Mouse (Mus musculus) midbrain, embryonic 15.5 days (tissue): Measurements from ENCODE around the gene Rtn4rl1. TPM values are rescaled to one million over a fixed set of nuclear protein-coding genes. Genes with fewer than 3 reads are reported as not detected.

Experiments
- ATAC-seq: fragments of 200-750 bp; cut with Nextera tagmentation; replicated peaks from 2 replicates; pipeline ENCODE4 v1.8.0; 2017; ENCODE audit warnings: moderate TSS enrichment
- H3K27ac ChIP-seq: fragments of 300-500 bp; sonication (generic); 2 replicates; pipeline ENCODE4 v1.5.1; 2015; ENCODE audit warnings: mild to moderate bottlenecking, inconsistent platforms
- H3K27me3 ChIP-seq: fragments of 300-500 bp; sonication (generic); replicated peaks from 2 replicates; pipeline ENCODE4 v1.6.1; 2015; ENCODE audit warnings: inconsistent platforms
- H3K36me3 ChIP-seq: fragments of 300-500 bp; sonication (generic); replicated peaks from 2 replicates; pipeline ENCODE4 v1.6.1; 2015; ENCODE audit warnings: inconsistent platforms
- H3K4me1 ChIP-seq: fragments of 300-500 bp; sonication (generic); 2 replicates; pipeline ENCODE4 v1.6.1; 2015; ENCODE audit warnings: inconsistent platforms
- H3K4me2 ChIP-seq: fragments of 300-500 bp; sonication (generic); 2 replicates; pipeline ENCODE4 v1.6.1; 2015; ENCODE audit warnings: inconsistent platforms, mild to moderate bottlenecking, moderate library complexity
- H3K4me3 ChIP-seq: fragments of 300-500 bp; sonication (generic); 2 replicates; pipeline ENCODE4 v1.5.1; 2015; ENCODE audit warnings: mild to moderate bottlenecking, inconsistent platforms
- H3K9ac ChIP-seq: fragments of 300-500 bp; sonication (generic); 2 replicates; pipeline ENCODE4 v1.6.1; 2015; ENCODE audit warnings: mild to moderate bottlenecking, inconsistent platforms
- H3K9me3 ChIP-seq: fragments of 300-500 bp; sonication (generic); 2 replicates; pipeline ENCODE4 v1.6.1; 2016; ENCODE audit warnings: inconsistent platforms
- WGBS: fragments of 180-500 bp; shearing (Covaris S2); methylation state at CpG from one replicate; pipeline ENCODE4 v1.1.7; 2015; ENCODE audit warnings: mixed read lengths; 5-methylcytosine and 5-hydroxymethylcytosine counted together
- polyA plus RNA-seq: library from polyadenylated mRNA; unstranded; fragments of >200 nt; fragmentation: Nextera tagmentation; extraction: Ambion mirVana; gene quantifications from 2 replicates; pipeline ENCODE4 v1.2.1, GENCODE M21; 2015

Rtn4rl1 gene
- polyA plus RNA-seq, 1 experiment from 2014 or later: 15.7 TPM

GRCm38 (mm10) chr11:75194121-75194849, 702 bp downstream of the Rtn4rl1 start:
- Histone ChIP-seq H3K4me1 (peaks cover 78% of the 10 kb centered on the region), H3K27me3 (0 out of 2 replicates have a peak, but pooled peaks cover 8% of the 10 kb centered on the region), H3K27ac (peak overlapping the region; percentile 77), H3K9me3 (no peaks in the 10 kb centered on the region), H3K36me3 (no peaks in the 10 kb centered on the region), H3K4me2 (peak overlapping the region; percentile 64), H3K4me3 (peak overlapping the region; percentile 60), H3K9ac (peak overlapping the region; percentile 66)
- no peak for ATAC-seq
- under 1% methylated on average over 52 of the region's 52 CpGs for WGBS

- Histone ChIP-seq H3K9ac (peak overlapping the region; percentile 66), H3K27me3 (0 out of 2 replicates have a peak, but pooled peaks cover 8% of the 10 kb centered on the region), H3K36me3 (no peaks in the 10 kb centered on the region), H3K9me3 (no peaks in the 10 kb centered on the region), H3K4me2 (peak overlapping the region; percentile 64), H3K4me1 (peaks cover 71% of the 10 kb centered on the region), H3K27ac (peak overlapping the region; percentile 77), H3K4me3 (peak overlapping the region; percentile 60)
- under 1% methylated on average over 39 of the region's 39 CpGs for WGBS
- peak; percentile 53 for ATAC-seq
Observed at GRCm38 (mm10) chr11:75194850-75195461, 1.4 kb downstream of the Rtn4rl1 start.

DNA sequence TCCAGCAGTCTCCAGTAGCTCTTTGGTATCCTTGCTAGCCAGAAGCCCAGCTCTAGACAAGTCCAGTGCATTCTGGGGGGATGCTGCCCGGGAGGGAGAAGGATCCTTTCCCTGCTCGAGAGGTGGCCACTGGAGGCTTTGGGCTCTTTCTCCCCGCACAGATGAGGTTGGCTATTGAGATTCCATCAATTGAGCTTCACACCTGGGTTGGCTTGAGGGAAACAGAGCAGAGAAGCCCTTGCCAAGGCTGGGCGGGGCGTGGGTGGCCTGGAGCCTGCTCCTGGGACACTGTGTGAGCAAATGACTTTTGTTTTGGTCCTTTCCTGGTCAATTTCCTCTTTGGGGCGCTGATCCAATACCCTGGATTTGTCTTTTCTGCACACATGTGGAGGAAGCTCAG, 2.5 kb downstream of the Rtn4rl1 start:
- Histone ChIP-seq H3K9ac (peak overlapping the region; percentile 66; the same call in 1 of the 2 replicates), H3K4me3 (peak overlapping the region; percentile 60), H3K27me3 (0 out of 2 replicates have a peak, but pooled peaks cover 8% of the 10 kb centered on the region)

GRCm38 (mm10) chr11:75197956-75198355, 4.4 kb downstream of the Rtn4rl1 start:
- ATAC-seq: no peak

More for the DNA sequence above, 2.5 kb downstream of the Rtn4rl1 start:
- no peak for ATAC-seq
- WGBS: 50% methylated on average over 6 of the region's 6 CpGs
- H3K4me2 ChIP-seq: peak overlapping the region; percentile 64
- H3K4me1 ChIP-seq: peaks cover 72% of the 10 kb centered on the region
- H3K9me3 ChIP-seq: no peaks in the 10 kb centered on the region
- peak overlapping the region; percentile 77; the same call in 1 of the 2 replicates for H3K27ac ChIP-seq
- no peaks in the 10 kb centered on the region for H3K36me3 ChIP-seq

DNA sequence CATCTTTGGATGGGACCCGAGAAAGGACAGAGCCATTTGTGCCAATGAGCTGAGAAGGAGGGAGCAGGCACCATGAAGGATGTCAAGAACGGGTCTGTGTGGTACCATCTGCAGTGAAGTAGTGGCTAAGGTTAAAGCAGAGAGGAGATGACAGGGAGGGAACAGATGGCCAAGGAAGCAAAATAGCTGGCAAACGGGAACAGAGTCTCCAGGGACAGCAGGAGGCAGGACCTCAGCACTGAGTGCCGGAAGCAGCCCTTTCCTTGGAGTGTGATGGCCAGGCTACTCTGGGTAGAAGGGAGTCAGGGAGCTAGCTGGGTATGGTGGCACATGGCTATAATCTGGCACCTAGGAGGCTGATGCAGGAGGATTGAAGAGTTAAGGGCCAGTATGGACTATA, 5.2 kb downstream of the Rtn4rl1 start:
- WGBS: 54% methylated on average over 4 of the region's 4 CpGs

More at GRCm38 (mm10) chr11:75197956-75198355, 4.4 kb downstream of the Rtn4rl1 start:
- H3K9me3 ChIP-seq: no peaks in the 10 kb centered on the region
- 27% methylated on average over 7 of the region's 7 CpGs for WGBS
- no peak overlapping the region for H3K4me2 ChIP-seq
- H3K4me1 ChIP-seq: peaks cover 79% of the 10 kb centered on the region
- H3K27me3 ChIP-seq: 0 out of 2 replicates have a peak, but pooled peaks cover 4% of the 10 kb centered on the region
- H3K4me3 ChIP-seq: no peak overlapping the region
- no peaks in the 10 kb centered on the region for H3K36me3 ChIP-seq
- no peak overlapping the region for H3K9ac ChIP-seq
- H3K27ac ChIP-seq: no peak overlapping the region

DNA sequence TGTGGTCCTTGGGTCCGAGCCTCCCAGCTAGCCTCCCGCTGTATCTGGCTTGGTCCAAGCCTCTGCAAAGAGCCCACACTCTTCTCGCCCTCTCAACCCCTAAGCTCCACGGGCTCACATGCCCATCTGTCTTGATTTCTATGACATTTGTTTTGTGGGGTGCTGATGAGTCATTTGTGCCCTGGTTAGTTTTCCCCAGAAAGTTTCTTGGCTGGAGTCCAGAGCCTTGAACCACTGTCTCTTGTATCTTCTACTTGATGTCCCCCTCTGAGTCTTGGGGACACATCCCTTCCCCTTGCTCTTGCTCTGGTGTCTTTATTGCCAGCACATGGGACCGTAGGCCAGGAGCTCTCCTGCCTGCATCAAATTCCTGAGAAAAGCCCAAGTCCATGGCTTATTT, 6.4 kb downstream of the Rtn4rl1 start:
- Histone ChIP-seq H3K27me3 (no peaks in the 10 kb centered on the region), H3K9me3 (no peaks in the 10 kb centered on the region), H3K27ac (no peak overlapping the region), H3K9ac (no peak overlapping the region), H3K4me1 (peaks cover 76% of the 10 kb centered on the region), H3K4me3 (no peak overlapping the region), H3K36me3 (no peaks in the 10 kb centered on the region), H3K4me2 (no peak overlapping the region)
- no peak for ATAC-seq
- WGBS: 81% methylated on average over 5 of the region's 5 CpGs

More for the DNA sequence above, 5.2 kb downstream of the Rtn4rl1 start:
- Histone ChIP-seq H3K9ac (no peak overlapping the region), H3K27me3 (no peaks in the 10 kb centered on the region), H3K9me3 (no peaks in the 10 kb centered on the region), H3K27ac (no peak overlapping the region), H3K36me3 (no peaks in the 10 kb centered on the region), H3K4me2 (no peak overlapping the region), H3K4me3 (no peak overlapping the region), H3K4me1 (peaks cover 78% of the 10 kb centered on the region)
- ATAC-seq: no peak

DNA sequence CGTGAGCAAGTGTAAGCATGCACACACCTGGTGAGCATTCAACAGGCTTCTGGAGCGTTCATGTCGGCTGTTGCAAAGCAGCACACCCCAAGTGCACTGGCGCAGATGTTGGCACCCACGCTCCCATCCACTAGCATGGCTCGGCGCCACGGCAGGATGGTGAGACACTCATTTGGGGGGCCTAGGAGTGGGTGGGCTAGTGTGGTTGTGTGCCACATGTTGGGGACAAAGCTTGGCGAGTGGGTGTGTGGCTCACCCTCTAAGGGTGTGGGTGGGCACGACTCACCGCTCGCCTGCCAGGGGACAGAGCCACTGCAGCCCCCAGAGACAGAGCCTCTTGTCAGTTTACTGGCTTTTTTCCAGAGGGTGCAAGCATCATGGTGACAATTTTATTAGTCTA, 7.4 kb downstream of the Rtn4rl1 start:
- Histone ChIP-seq H3K27ac (no peak overlapping the region), H3K27me3 (no peaks in the 10 kb centered on the region), H3K9ac (no peak overlapping the region), H3K9me3 (no peaks in the 10 kb centered on the region), H3K4me1 (peaks cover 70% of the 10 kb centered on the region), H3K4me3 (no peak overlapping the region), H3K4me2 (no peak overlapping the region), H3K36me3 (no peaks in the 10 kb centered on the region)
- WGBS: 83% methylated on average over 12 of the region's 12 CpGs
- ATAC-seq: no peak

GRCm38 (mm10) chr11:75201721-75202120, 8.1 kb downstream of the Rtn4rl1 start:
- H3K9ac ChIP-seq: no peak overlapping the region
- no peak overlapping the region for H3K27ac ChIP-seq
- no peak overlapping the region for H3K4me3 ChIP-seq
- H3K4me2 ChIP-seq: no peak overlapping the region
- ATAC-seq: no peak
- no peaks in the 10 kb centered on the region for H3K27me3 ChIP-seq
- H3K36me3 ChIP-seq: no peaks in the 10 kb centered on the region
- peaks cover 64% of the 10 kb centered on the region for H3K4me1 ChIP-seq
- no peaks in the 10 kb centered on the region for H3K9me3 ChIP-seq
- 59% methylated on average over 8 of the region's 8 CpGs for WGBS

GRCm38 (mm10) chr11:75203926-75204325, 10.3 kb downstream of the Rtn4rl1 start:
- Histone ChIP-seq H3K4me3 (no peak overlapping the region), H3K27ac (no peak overlapping the region), H3K4me2 (no peak overlapping the region), H3K9ac (no peak overlapping the region), H3K9me3 (no peaks in the 10 kb centered on the region), H3K27me3 (no peaks in the 10 kb centered on the region), H3K4me1 (peaks cover 49% of the 10 kb centered on the region), H3K36me3 (no peaks in the 10 kb centered on the region)
- WGBS: 78% methylated on average over 4 of the region's 4 CpGs
- no peak for ATAC-seq

DNA sequence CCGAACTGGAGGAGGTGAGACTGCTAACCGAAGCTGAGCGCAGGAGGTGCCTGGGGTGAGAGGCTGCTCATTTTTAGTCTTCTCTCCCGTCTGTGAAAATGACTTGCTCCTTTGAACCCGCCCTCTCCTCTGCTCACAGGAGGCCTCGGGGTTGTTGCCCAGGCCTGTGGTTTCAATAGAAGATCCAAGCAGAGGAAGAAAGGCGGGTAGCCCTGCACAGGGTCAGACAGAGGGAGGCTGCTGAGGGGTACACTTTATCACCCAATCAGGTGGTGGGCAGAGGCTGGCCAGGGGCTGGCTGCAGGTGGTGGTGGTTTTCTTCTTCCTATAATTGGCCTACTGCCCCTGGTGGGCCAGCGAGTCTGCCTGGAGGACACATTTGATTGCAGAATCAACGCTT, 10.9 kb downstream of the Rtn4rl1 start:
- Histone ChIP-seq H3K36me3 (no peaks in the 10 kb centered on the region), H3K27me3 (no peaks in the 10 kb centered on the region), H3K27ac (peak overlapping the region; percentile 43; the same call in 1 of the 2 replicates), H3K4me1 (peaks cover 55% of the 10 kb centered on the region), H3K4me3 (no peak overlapping the region), H3K4me2 (no peak overlapping the region), H3K9me3 (no peaks in the 10 kb centered on the region), H3K9ac (no peak overlapping the region)
- 32% methylated on average over 9 of the region's 9 CpGs for WGBS
- ATAC-seq: peak; percentile 50

GRCm38 (mm10) chr11:75206347-75206746, 12.8 kb downstream of the Rtn4rl1 start:
- H3K4me1 ChIP-seq: peaks cover 61% of the 10 kb centered on the region

DNA sequence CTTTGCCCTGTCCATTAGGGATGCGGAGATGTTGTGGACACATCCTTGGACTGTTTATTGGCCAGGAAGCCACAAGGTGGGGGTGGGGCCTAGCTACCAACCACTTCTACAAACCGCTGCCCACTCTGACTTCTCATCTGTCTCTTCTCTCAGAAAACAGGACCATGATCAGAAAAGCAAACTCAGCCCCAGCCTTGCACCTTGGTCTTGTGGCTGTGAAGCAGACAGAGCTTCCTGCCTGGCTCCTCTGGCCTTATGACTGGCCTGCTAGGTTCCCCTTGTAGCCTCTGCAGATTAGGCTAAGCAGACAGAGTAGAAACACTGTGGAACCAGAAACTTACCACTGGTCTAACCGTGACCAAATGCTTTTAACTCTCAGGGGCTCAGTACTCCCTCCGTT, 15.8 kb downstream of the Rtn4rl1 start:
- Histone ChIP-seq H3K4me1 (peaks cover 61% of the 10 kb centered on the region), H3K4me3 (no peak overlapping the region), H3K27ac (0 out of 2 replicates have a peak overlapping the region, but pooled peaks have one; percentile 21), H3K27me3 (no peaks in the 10 kb centered on the region), H3K9me3 (no peaks in the 10 kb centered on the region), H3K9ac (no peak overlapping the region), H3K4me2 (no peak overlapping the region), H3K36me3 (no peaks in the 10 kb centered on the region)
- 66% methylated on average over 4 of the region's 4 CpGs for WGBS
- ATAC-seq: no peak

More at GRCm38 (mm10) chr11:75206347-75206746, 12.8 kb downstream of the Rtn4rl1 start:
- no peak overlapping the region for H3K4me2 ChIP-seq
- no peak overlapping the region for H3K27ac ChIP-seq
- no peak overlapping the region for H3K9ac ChIP-seq
- no peaks in the 10 kb centered on the region for H3K36me3 ChIP-seq
- no peaks in the 10 kb centered on the region for H3K27me3 ChIP-seq
- H3K4me3 ChIP-seq: no peak overlapping the region
- H3K9me3 ChIP-seq: no peaks in the 10 kb centered on the region
- 81% methylated on average over 4 of the region's 4 CpGs for WGBS
- no peak for ATAC-seq
